Mouse (Mus musculus) liver, embryonic 12.5 days (tissue): ENCODE data around the gene Camta1. TPM values are rescaled to one million over a fixed set of nuclear protein-coding genes. Genes with fewer than 3 reads are reported as not detected.

Experiments used
- polyA plus RNA-seq: library from polyadenylated mRNA; unstranded; fragments of >200 nt; fragmentation: Nextera tagmentation; extraction: Ambion mirVana; gene quantifications from 2 replicates; pipeline ENCODE4 v1.2.1, GENCODE M21; 2016

The Camta1 gene
- polyA plus RNA-seq, 1 experiment from 2014 or later: 49.6 TPM

Other genes with a start within 250 kb of the Camta1 start
- gene Dnajc11, start 71.8 kb upstream of the Camta1 start, polyA plus RNA-seq: 74.4 and 85.1 TPM in 2 replicates
- gene Thap3, start 127.1 kb upstream of the Camta1 start, polyA plus RNA-seq: 10.0 and 10.3 TPM in 2 replicates
- gene Phf13, start 134.4 kb upstream of the Camta1 start, polyA plus RNA-seq: 10.4 and 11.2 TPM in 2 replicates
- 10.9 and 12.0 TPM in 2 replicates for gene Klhl21, start 146.9 kb upstream of the Camta1 start, polyA plus RNA-seq
- gene Zbtb48, start 165.8 kb upstream of the Camta1 start, polyA plus RNA-seq: 11.4 and 12.2 TPM in 2 replicates
- gene Tas1r1, start 176.7 kb upstream of the Camta1 start, polyA plus RNA-seq: 0.12 and 0.19 TPM in 2 replicates
- 42.3 and 44.0 TPM in 2 replicates for gene Nol9, start 177.4 kb upstream of the Camta1 start, polyA plus RNA-seq
- gene Plekhg5, start 210.6 kb upstream of the Camta1 start, polyA plus RNA-seq: 7.7 and 8.4 TPM in 2 replicates